Mouse (Mus musculus) Patski (cell line): ENCODE data around the gene Otud3. TPM values are rescaled to one million over a fixed set of nuclear protein-coding genes. Genes with fewer than 3 reads are reported as not detected.

Source experiments
- ATAC-seq: fragments of 100-300 bp; one replicate; pipeline ENCODE4 v1.8.0; 2021
- CTCF ChIA-PET: fragments of 350-600 bp; sonication (Branson Sonifier 250); formaldehyde crosslinking; loops from one replicate; lab custom pipeline; 2022; ENCODE audit warnings: inconsistent platforms; lab: Charles Lee
- POLR2A ChIA-PET: fragments of 350-600 bp; sonication (Branson Sonifier 250); formaldehyde crosslinking; loops from one replicate; lab custom pipeline; 2022; ENCODE audit warnings: antibody characterized with exemption, inconsistent platforms; lab: Charles Lee
- DNase-seq: peaks from one replicate; pipeline ENCODE4 v3.0.0-alpha.2; 2011; ENCODE audit warnings: low read depth, low spot score
- H3K27me3 ChIP-seq: fragments of 371-371 bp; one replicate; pipeline ENCODE4 v1.5.1; 2021
- CTCF ChIP-seq: fragments of 100-300 bp; IDR thresholded peaks from one replicate; pipeline ENCODE4 v1.5.1; 2021
- in situ Hi-C: fragments of 300-500 bp; cut with MboI; formaldehyde crosslinking; loops from 3 replicates; pipeline ENCODE4 v1.11.1; 2018; ENCODE audit warnings: low pct_unique_long_range_greater_than_20kb, mixed read lengths
- polyA plus RNA-seq: library from polyadenylated mRNA; unstranded; gene quantifications from one replicate; pipeline ENCODE4 v1.2.3, GENCODE M21; 2021

Gene Otud3
- polyA plus RNA-seq, 1 experiment from 2014 or later, result 10.5 TPM

GRCm38 (mm10) chr4:138856491-138856890 lies 57.3 kb downstream of the Otud3 start:
- POLR2A ChIA-PET, result no interaction called here
- DNase-seq, result no peak
- in situ Hi-C loops, result loop anchor here (5.0 to 25.0 kb wide), 2 partner anchors 109 to 294 kb away; no protein-coding TSS in a partner anchor
- no peaks in the 10 kb centered on the region for H3K27me3 ChIP-seq
- peak; percentile 40 for TF ChIP-seq CTCF
- CTCF ChIA-PET, result interaction anchor here (0.7 to 1.7 kb wide), 4 partner anchors 17 to 51 kb away, joined by 3 read pairs; no protein-coding TSS in a partner anchor
- ATAC-seq, result no peak

GRCm38 (mm10) chr4:138855092-138855632 lies 58.6 kb downstream of the Otud3 start:
- DNase-seq (no peak), ATAC-seq (no peak)
- in situ Hi-C loops, result loop anchor here (5.0 to 25.0 kb wide), 2 partner anchors 108 to 293 kb away; no protein-coding TSS in a partner anchor
- no peaks in the 10 kb centered on the region for H3K27me3 ChIP-seq
- TF ChIP-seq CTCF, result no peak
- CTCF ChIA-PET, result interaction anchor here (1.7 kb wide), 1 partner anchor 27 kb away, joined by 3 read pairs; no protein-coding TSS in a partner anchor
- POLR2A ChIA-PET, result no interaction called here

GRCm38 (mm10) chr4:138852961-138853360 lies 60.8 kb downstream of the Otud3 start:
- ChIA-PET POLR2A (no interaction called here), CTCF (interaction anchor here (0.8 to 2.3 kb wide), 4 partner anchors 102 to 144 kb away, joined by 3 to 14 read pairs (median 5); no protein-coding TSS in a partner anchor)
- DNase-seq (no peak), ATAC-seq (no peak)
- H3K27me3 ChIP-seq, result peaks cover 4% of the 10 kb centered on the region
- no peak for TF ChIP-seq CTCF
- in situ Hi-C loops, result loop anchor here (5.0 to 25.0 kb wide), 2 partner anchors 291 to 406 kb away; no protein-coding TSS in a partner anchor

GRCm38 (mm10) chr4:138851463-138851862 lies 62.3 kb downstream of the Otud3 start:
- in situ Hi-C loops, result loop anchor here (5.0 to 25.0 kb wide), 2 partner anchors 289 to 404 kb away; no protein-coding TSS in a partner anchor
- no peak for DNase-seq
- ChIA-PET POLR2A (no interaction called here), CTCF (interaction anchor here (0.7 to 2.3 kb wide), 5 partner anchors 51 to 404 kb away, joined by 3 to 14 read pairs (median 5); no protein-coding TSS in a partner anchor)
- TF ChIP-seq CTCF, result peak; percentile 73
- no peak for ATAC-seq
- peaks cover 4% of the 10 kb centered on the region for H3K27me3 ChIP-seq

Other genes with a start within 250 kb of the Otud3 start
- not detected for gene Pla2g2c, start 189.2 kb downstream of the Otud3 start, polyA plus RNA-seq
- not detected for gene Ubxn10, start 176.8 kb downstream of the Otud3 start, polyA plus RNA-seq
- not detected for gene Pla2g2f, start 156.3 kb downstream of the Otud3 start, polyA plus RNA-seq
- 0.03 TPM for gene Pla2g2d, start 138.2 kb downstream of the Otud3 start, polyA plus RNA-seq
- 1.4 TPM for gene Pla2g5, start 50.5 kb downstream of the Otud3 start, polyA plus RNA-seq
- not detected for gene Gm13030, start 40.0 kb downstream of the Otud3 start, polyA plus RNA-seq
- not detected for gene Pla2g2e, start 36.0 kb downstream of the Otud3 start, polyA plus RNA-seq
- gene Rnf186, start 53.2 kb upstream of the Otud3 start, polyA plus RNA-seq, result not detected
- gene Tmco4, start 58.9 kb upstream of the Otud3 start, polyA plus RNA-seq, result 6.8 TPM
- 0.05 TPM for gene Htr6, start 161.6 kb upstream of the Otud3 start, polyA plus RNA-seq
- gene Nbl1, start 179.0 kb upstream of the Otud3 start, polyA plus RNA-seq, result 55.7 TPM
- 286 TPM for gene Minos1, start 217.2 kb upstream of the Otud3 start, polyA plus RNA-seq